Mouse (Mus musculus) yolk sac, embryonic 10.5 days (tissue): ENCODE results near the gene Tbc1d19.

Experiments
- DNase-seq: peaks from one replicate; pipeline ENCODE4 v3.0.0-alpha.2; 2017; ENCODE audit warnings: low spot score

The Tbc1d19 gene

GRCm38 (mm10) chr5:53953216-53953615 lies 143.8 kb downstream of the Tbc1d19 start:
- no peak for DNase-seq
